Mouse (Mus musculus) urinary bladder, adult 18-20 months (tissue): ENCODE data around the gene Lyrm2.

Experiments
- DNase-seq, 2 experiments: peaks; one replicate each; pipeline ENCODE4 v3.0.0; 2022; ENCODE audit warnings: low spot score in 2 of 2, mixed read lengths in 2 of 2

Gene Lyrm2

DNA sequence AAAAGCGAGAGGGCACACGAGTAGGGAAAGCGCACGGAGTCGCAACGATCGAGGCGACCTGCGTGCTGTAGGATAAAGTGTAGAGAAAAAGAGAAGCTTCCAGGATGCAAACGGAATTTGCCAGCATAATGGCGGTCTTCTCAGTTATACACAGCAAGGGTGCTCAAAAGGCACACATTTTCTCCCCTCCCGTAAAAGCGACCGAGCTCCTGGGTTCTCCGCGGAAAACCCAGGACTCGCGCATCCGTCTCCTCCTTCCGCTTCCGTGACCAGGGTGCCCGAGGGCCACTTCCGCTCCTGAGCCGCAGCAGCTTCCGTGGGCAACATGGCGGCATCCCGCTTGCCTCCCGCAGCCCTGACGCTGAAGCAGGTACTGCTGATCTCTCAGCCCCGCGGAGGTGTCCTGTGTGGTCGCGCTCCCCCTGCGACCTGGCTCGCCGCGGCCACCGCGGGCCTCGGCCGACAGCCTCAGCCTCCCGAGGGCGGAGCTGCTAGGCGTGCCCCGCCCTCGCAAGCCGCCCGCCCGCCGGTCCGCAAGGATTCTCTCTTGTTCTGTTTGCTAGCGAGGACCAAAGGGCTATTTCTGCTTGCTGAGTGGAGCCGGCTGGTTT is at the start of gene Lyrm2:
Lyrm2 (plus strand) TSS at position 288 of the 611 bp plus-strand sequence.
- DNase-seq, result peak; percentile 70 to 86

DNA sequence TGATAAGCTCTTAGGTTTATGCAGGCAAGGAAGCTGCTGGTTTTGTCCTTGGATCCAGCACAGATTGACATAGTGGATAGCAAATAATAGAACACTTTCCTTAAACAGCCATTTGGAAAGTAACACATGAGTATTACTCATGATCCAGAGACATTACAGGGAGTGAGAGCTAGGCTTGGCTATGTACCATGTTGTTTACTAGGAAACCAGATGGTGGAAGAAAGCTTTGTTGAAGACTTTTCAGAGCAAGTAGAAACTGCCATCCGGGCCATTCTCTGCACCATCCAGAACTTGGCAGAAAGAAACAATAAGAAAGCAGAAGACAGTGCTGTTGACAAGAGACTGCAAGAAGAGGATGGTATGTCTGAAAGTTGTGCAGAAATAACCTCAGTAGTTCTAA is 49.3 kb upstream of the Lyrm2 start:
- no peak for DNase-seq

DNA sequence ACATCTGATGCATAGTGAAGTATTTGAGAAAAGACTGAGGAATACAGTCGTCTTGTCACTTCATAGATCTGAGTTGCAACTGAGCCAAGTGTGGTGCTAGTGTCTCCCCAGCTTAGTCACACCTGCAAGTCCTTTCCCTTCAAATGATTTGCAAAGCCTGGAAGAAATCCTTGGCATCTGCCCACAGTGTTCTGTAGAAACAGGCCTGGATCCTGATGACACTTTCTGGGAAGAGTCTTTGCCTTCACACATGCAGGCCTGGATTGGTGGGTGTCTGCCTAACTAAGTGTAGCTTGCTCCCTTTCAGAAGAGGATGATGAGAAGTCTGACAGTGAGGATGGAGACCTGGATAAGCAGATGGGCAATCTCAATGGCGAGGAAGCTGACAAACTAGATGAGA is 42.6 kb upstream of the Lyrm2 start:
- DNase-seq, result no peak

- no peak for DNase-seq
These were observed 32.6 kb upstream of the Lyrm2 start for GRCm38 (mm10) chr4:32767471-32767870.

- DNase-seq, result no peak
These were observed 32.0 kb upstream of the Lyrm2 start for GRCm38 (mm10) chr4:32768046-32768445.

DNA sequence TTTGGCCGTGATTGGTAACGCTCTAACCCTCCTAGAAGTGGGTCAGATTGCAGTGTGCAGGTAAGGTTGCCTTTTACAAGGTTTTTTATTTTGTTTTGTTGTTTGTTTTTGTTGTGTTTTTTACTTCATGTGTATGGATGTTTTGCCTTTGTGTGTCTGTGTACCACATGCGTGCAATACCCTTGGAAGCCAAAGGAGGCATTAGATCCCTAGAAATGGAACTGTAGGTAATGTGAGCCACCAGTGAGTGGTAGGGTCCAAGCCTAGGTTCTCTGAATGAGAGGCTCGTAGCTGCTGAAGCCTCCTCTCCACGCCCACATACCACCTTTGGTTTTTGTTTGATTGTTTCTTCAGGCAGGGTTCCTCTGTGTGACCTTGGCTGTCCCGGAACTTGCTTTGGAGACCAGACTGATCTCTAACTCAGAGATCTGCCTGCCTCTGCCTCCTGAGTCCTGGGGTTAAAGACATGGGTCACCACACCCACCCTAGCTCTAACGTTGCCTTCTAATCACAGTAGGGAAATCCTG is 29.7 kb upstream of the Lyrm2 start:
- DNase-seq, result no peak

GRCm38 (mm10) chr4:32779996-32780395 is 20.1 kb upstream of the Lyrm2 start:
- no peak for DNase-seq

GRCm38 (mm10) chr4:32787110-32787509 is 12.9 kb upstream of the Lyrm2 start:
- no peak for DNase-seq

- DNase-seq, result no peak
These were observed 11.0 kb upstream of the Lyrm2 start for GRCm38 (mm10) chr4:32789020-32789419.

DNA sequence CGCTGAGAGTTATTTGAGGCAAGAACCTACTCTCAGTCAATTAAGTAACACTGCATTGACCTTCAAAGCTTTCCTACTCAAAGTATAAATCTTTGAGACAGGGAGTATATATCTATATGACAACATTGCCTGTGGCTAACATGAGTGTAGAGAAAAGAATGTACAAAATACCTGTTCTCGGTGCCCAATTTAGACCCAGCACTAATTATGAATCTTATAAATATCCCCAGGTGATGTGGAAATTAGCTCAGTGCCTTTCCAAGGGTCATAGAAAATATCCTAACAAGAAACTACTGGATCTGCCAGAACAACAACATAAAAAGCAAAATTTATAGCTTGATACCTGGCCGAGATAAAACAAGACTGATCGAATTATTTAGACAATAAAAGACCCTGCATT is 1.1 kb upstream of the Lyrm2 start:
- DNase-seq, result no peak

GRCm38 (mm10) chr4:32800577-32801170 is 621 bp downstream of the Lyrm2 start:
- DNase-seq, result no peak

DNA sequence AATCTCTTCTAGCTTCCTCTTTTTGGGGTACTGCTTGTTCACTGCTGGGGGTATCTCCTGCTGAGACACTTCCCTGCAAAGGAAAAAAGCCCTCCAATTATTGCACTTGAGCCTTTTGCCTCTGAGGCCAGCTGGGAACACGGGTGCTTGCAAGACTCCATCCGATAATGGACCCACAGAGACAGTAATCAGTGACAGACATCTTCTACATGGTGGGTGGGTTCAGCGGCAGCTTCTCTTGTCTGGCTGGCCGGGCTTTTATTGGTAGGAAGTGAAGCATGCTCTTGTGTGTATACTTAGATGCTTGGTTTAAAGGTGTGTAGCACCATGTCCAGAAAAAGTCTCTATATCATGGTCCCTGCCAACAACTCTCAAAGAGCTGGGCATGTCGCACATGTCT is 17.4 kb downstream of the Lyrm2 start:
- DNase-seq, result no peak

DNA sequence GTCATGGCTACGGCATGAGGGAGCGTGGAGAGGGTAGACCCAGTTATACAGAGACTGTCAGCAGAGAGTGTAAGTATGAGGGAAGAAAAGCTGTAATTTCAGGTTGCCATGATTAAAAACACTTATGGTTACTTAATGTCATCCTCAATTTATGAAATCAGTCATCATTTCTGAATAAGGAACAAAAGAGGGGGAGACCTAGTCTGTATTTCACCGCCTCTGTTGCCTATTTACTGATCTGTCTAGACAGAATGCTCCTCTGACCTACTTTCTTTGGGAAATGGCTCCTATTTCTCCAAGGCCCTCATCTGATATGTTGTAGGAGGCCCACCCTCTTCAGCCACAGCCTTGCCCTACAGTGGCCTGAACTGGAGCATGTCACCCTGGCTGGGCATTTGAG is 20.6 kb downstream of the Lyrm2 start:
- no peak for DNase-seq

DNA sequence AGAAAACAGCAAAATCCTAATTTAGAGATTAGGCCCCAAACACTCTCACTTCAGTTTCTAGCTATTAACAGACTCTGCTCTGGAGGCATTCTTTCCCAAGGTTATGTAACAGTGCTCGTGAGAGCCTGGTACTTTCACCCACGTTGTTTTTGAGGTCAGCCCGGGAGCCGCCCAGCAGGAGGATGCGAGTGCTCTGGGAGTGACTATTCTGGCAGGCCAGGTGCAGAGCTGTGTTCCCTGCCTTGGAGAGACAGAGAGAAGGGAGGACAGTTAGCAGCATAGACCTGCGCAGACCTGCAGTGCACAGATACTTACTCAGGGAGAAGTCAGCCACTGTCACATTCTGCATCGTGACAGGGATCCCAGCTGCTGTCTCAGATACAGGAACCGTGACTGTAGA is 24.2 kb downstream of the Lyrm2 start:
- DNase-seq, result peak in 1 of 2 experiments; percentile 9

GRCm38 (mm10) chr4:32826925-32827324 is 26.9 kb downstream of the Lyrm2 start:
- no peak for DNase-seq

DNA sequence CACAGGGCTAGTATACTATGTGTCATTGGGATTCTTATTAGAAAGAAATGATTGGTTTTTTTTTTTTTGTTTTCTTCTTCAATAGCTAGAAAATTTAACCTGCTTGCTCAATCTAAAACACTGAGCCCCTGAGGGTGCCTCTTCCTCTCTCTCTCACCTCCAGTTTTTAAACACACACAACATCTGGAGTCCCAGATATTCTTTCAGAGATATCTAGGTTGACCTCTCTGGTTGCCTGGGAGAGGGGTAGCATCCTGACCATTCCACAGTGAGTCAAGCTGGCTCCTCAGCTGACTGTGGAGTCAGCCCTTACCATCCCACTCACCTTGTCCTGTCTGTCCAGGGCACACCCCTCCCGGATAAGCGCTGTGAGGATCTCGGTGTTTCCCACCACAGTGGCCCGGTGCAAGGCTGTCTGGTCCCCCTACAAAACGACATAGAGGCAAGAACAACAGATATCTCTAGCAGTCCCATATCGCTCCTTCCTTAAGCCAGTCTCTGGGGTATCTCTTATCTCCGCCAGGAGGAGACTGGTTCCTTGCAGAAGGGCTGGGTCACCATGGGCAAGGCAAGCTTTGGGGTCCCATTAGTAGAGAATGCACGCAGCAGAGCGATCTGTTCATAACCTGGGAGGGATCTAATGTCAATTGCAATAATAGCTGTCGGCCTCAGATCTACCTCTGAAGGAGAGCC is 28.5 kb downstream of the Lyrm2 start:
- DNase-seq, result no peak

GRCm38 (mm10) chr4:32829316-32829715 is 29.3 kb downstream of the Lyrm2 start:
- DNase-seq, result no peak

GRCm38 (mm10) chr4:32833494-32834282 is 33.6 kb downstream of the Lyrm2 start:
- DNase-seq, result no peak

- no peak for DNase-seq
These were observed 34.5 kb downstream of the Lyrm2 start for GRCm38 (mm10) chr4:32834541-32834940.

DNA sequence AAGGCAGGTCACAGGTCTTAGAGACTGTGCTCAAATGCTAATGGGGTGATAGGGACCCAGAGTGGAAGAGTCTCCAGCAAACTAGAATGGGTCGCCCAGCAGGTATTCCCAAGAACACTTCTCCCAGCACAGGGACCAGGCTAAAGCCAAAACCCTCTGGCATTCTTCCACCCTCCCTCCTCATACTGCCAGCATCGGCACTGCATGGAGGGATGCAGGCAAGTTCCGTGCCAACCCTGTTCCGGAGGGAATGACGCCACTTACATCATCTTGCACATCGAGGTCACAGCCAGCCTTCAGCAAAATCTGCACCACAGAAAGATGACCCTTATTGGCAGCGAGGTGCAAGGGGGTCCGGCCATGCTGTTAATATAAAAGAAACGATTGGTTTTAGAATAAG is 36.0 kb downstream of the Lyrm2 start:
- no peak for DNase-seq

DNA sequence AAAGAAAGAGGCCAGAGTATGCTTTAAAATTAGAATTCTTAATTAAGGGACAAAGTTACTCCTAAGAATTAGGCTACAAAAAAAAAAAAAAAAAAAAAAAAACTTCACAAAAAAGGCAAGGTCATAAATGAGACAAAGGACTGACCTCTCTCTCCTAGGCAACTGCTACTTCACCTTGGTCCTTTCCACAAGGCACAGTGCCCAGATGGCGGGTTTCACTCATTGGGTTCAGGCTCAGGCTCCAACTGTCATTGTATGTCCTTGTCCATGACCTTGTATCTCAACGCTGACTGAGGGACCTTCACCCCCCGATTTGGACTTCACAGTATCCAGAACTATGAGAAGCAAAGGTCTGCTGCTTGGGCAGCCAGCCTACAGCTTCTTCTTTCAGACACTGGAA is 38.3 kb downstream of the Lyrm2 start:
- DNase-seq, result no peak
